Comparison of ENCODE assay signal across 14 mouse cellular contexts in genomic region chr7:70880496-70880895, GRCm38 (mm10).
"Had no signal": no experiment of that assay in that cellular context is flagged by ENCODE, and none has a peak within 500 bp of the region (broad histone marks: within the 10 kb centered on the region; RNA-seq: fewer than 3 reads in every experiment).

No protein-coding gene starts in this region.

- H3K9me3 ChIP-seq: intestine, embryonic 15.5 days; limb, embryonic 13.5 days; midbrain, embryonic 10.5 days; midbrain, embryonic 15.5 days; neural tube, embryonic 13.5 days had no signal

- DNase-seq: left cerebral cortex, postnatal 4 days; lung, adult 18-20 months; lung, postnatal 36 days; retina, postnatal 1 day; right cerebral cortex, postnatal 25 days; thymus, postnatal 36 days had no signal

- H3K4me2 ChIP-seq: intestine, embryonic 15.5 days; limb, embryonic 13.5 days; midbrain, embryonic 15.5 days; neural tube, embryonic 13.5 days had no signal

- H3K27ac ChIP-seq: intestine, embryonic 15.5 days; kidney, postnatal 0 days; limb, embryonic 13.5 days; liver, embryonic 14.5 days; midbrain, embryonic 10.5 days; midbrain, embryonic 15.5 days; neural tube, embryonic 13.5 days had no signal

- H3K4me3 ChIP-seq: intestine, embryonic 15.5 days; limb, embryonic 13.5 days; midbrain, embryonic 10.5 days; midbrain, embryonic 15.5 days; neural tube, embryonic 13.5 days had no signal

- H3K4me1 ChIP-seq: intestine, embryonic 15.5 days; limb, embryonic 13.5 days; midbrain, embryonic 10.5 days; midbrain, embryonic 15.5 days; neural tube, embryonic 13.5 days had no signal

- H3K27me3 ChIP-seq: intestine, embryonic 15.5 days; limb, embryonic 13.5 days; midbrain, embryonic 15.5 days; neural tube, embryonic 13.5 days had no signal

- ATAC-seq: intestine, embryonic 15.5 days; lung, postnatal 0 days; midbrain, embryonic 15.5 days had no signal

- H3K9ac ChIP-seq: intestine, embryonic 15.5 days; limb, embryonic 13.5 days; liver, embryonic 14.5 days; midbrain, embryonic 15.5 days; neural tube, embryonic 13.5 days had no signal

- H3K36me3 ChIP-seq: intestine, embryonic 15.5 days; limb, embryonic 13.5 days; midbrain, embryonic 10.5 days; midbrain, embryonic 15.5 days; neural tube, embryonic 13.5 days had no signal
